Mouse (Mus musculus) lung, adult 2 months (tissue): ENCODE measurements around the gene Pvr.

Experiments used
- CTCF ChIP-seq: fragments of 200-500 bp; IDR thresholded peaks from 2 replicates; pipeline ENCODE4 v1.5.1; 2011; ENCODE audit warnings: mild to moderate bottlenecking, low read length, control low read depth; ENCODE audit not compliant: insufficient read depth
- POLR2A ChIP-seq: fragments of 200-500 bp; IDR thresholded peaks from 2 replicates; pipeline ENCODE4 v1.6.1; 2011; ENCODE audit warnings: low read depth, mild to moderate bottlenecking, control low read depth, low read length, borderline replicate concordance; ENCODE audit errors: extremely low read depth

GRCm38 (mm10) chr7:19923354-19923753 lies 2.4 kb upstream of the Pvr start:
- TF ChIP-seq CTCF = no peak
- TF ChIP-seq POLR2A = no peak
